Mouse (Mus musculus) gastrocnemius, postnatal 25 days (tissue): Measurements from ENCODE around the gene Adm. TPM values are rescaled to one million over a fixed set of nuclear protein-coding genes. Genes with fewer than 3 reads are reported as not detected.
"Not testable (repeated sequence)": the region's sequence is repeated elsewhere in the genome, so short reads cannot be mapped to it uniquely, and the experiment has no call there.

Experiments used
- DNase-seq: peaks from one replicate; pipeline ENCODE4 v3.0.0; 2022
- total RNA-seq, 2 experiments: library from RNA; stranded (reverse); gene quantifications; 1 replicate in 1 of 2; 2 replicates in 1 of 2; pipeline ENCODE4 v1.2.3; 2021

The Adm gene
- total RNA-seq, 2 experiments from 2014 or later: 3.1 to 3.4 TPM

GRCm38 (mm10) chr7:110628611-110629354 lies 1.3 kb downstream of the Adm start:
- DNase-seq: peak; percentile 58

GRCm38 (mm10) chr7:110629892-110630666 lies 2.6 kb downstream of the Adm start:
- DNase-seq: peak; percentile 78

DNA sequence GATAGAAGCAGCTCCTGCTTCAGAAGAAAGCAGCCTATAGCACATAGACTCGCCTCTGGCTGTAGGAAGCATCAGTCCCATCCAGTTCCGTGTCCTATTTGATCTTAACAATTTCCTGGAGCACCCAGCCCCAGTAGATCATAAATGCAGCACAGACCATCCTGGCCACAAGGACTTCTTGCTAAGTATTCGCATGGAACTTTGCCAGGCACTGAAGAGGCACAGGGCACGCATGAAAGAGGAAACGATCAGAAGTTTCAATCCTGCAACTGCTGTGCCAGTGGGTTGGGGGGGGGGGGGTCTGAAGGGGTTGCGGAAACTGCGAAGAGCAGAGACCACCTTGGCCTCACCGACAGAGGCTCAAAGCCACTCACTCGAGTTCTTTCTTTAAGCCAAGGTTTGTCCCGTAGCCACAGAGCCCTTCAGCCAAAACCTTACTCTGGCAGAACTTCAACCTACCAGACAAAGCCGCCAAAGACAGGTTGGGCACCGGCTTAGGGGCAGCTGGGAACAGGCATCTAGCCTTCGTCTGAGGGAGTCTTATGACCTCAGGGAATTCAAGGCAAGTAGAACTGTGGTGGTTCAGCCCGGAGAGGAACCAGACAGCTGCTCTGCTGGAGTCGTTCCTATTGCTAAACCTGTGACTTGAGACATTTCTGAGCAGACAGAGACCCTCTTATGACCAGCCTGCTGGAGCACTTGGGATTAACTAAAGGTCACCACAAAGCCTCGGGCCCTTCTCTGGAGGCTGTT lies 3.9 kb downstream of the Adm start:
- no peak for DNase-seq

- no peak for DNase-seq
These were observed 8.5 kb downstream of the Adm start for GRCm38 (mm10) chr7:110635929-110636328.

DNA sequence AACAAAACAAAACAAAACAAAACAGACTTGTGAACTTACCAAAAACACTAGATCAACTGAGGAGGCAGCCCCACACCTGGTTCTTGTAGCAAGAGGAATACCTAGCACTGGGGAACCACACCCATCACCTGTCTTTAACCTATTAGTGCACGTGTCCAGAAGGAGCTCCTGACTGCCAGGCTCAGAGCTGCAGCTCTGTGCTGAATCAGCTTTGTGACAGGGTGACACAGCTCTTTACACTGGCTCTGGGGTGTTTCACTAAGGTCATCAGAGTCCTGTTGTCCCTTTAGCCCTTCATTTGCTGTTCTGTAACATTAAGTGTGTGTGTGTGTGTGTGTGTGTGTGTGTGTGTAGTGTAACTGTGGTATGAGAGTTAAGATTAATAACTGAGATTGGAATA lies 9.1 kb downstream of the Adm start:
- no peak for DNase-seq

DNA sequence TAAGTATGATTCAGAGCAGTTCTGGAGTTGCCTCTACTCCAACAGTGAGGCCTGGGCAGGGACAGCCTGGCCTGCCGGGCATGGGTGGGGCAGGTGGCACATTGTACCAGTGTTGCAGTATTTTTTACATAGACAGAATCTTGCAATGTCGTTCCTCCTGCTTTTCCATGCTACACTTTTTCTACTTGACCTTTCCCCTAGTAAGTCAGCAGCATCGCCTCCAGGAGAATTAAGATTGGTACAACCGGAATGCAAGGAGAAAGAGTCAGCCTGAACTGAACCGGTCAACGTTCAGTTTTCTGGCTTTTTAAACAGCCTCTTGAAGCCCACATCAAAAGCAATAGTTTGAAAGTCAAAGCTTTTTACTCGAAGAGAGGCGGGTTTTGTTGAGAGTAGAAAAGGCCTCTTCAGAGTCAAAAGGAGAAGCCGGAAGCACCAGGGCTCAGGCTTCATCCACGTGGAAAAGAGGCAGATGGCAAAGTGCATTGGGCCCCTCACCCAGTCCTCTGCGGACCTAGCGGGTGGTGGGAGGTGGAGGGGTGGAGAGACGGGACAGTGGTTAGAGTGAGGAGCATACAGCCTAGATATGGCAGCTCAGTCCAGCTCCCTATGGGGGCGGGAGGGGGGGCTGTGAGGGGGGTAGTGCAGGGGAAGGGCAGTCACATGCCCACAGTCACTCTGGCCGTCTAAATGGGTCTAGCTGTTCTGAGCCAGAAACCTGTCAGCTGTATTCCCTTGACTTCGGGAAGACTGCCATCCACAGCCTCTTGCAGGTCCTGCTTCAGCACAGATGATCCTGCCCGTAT lies 11.0 kb downstream of the Adm start:
- no peak for DNase-seq

GRCm38 (mm10) chr7:110639291-110639915 lies 11.9 kb downstream of the Adm start:
- DNase-seq: no peak

- DNase-seq: not testable (repeated sequence)
These were observed 12.5 kb downstream of the Adm start for GRCm38 (mm10) chr7:110639958-110640357.

- no peak for DNase-seq
These were observed 17.9 kb downstream of the Adm start for GRCm38 (mm10) chr7:110645311-110645710.

GRCm38 (mm10) chr7:110645859-110646258 lies 18.4 kb downstream of the Adm start:
- DNase-seq: no peak

DNA sequence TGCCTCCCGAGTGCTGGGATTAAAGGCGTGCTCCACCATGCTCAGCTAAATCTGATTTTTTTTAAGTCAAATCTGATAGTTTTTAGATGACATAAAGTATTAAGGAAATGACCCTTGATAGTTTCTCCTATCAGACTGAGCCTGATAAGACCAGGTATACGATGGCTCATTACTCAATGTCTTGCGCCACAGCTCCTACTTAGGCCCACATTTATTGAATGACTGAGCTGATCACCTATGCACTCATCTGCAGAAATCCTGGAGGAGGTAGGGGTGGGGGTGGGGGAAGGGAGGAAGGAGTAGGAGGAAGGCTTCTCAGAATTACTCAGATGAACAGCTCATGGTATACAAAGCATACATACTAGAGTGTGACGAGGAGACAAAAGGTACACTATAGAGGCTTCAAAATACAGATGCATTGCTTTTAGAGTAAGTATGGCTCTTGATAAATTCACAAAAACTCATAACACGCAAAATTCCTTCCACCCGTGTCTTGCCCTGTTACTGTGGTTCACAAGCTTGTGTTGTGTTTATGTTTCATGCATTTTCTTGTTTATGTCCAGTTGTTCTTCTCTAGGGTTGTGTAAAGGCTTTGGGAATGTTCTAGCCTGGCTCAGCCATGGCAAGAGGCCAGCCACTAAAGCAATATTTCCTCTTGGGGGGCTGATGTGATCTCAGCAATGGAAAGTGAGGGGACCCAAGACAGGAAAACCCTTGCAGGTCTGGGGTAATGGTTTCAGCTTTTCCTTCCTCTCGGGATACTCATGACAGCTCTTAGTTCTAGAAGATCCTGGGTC lies 19.3 kb downstream of the Adm start:
- no peak for DNase-seq

- no peak for DNase-seq
These were observed 20.3 kb downstream of the Adm start for GRCm38 (mm10) chr7:110647559-110648454.

DNA sequence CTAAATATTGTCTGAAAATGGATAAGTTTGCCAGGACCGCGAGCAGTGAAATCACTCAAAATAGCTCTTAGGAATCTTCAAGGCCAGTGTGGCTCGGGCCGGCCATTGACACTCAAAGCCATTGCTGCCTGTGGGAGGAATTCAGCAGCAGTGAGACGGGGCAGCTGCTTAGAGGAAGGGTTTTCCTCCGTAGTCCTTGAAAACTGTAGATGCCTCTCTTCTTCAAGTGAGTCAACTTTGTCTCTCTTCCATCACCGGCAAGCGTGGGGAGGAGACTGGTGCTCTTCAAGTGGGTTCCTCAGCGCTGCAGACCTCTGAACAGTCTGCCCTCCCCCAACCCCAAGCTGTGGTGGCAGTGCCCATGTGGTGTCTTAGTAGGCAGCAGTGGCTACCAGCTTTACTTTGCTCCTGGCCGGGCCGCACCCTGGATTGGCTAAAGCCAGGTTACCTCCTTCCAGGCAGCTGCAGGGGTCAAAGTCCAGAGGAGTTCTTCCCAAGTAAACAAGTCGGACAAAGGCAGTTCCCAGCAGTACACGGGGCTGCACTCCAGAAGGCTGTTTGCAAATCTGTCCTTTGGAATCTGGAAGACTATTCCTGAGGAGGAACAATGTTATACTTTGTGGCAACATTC lies 21.1 kb downstream of the Adm start:
- peak; percentile 50 for DNase-seq

DNA sequence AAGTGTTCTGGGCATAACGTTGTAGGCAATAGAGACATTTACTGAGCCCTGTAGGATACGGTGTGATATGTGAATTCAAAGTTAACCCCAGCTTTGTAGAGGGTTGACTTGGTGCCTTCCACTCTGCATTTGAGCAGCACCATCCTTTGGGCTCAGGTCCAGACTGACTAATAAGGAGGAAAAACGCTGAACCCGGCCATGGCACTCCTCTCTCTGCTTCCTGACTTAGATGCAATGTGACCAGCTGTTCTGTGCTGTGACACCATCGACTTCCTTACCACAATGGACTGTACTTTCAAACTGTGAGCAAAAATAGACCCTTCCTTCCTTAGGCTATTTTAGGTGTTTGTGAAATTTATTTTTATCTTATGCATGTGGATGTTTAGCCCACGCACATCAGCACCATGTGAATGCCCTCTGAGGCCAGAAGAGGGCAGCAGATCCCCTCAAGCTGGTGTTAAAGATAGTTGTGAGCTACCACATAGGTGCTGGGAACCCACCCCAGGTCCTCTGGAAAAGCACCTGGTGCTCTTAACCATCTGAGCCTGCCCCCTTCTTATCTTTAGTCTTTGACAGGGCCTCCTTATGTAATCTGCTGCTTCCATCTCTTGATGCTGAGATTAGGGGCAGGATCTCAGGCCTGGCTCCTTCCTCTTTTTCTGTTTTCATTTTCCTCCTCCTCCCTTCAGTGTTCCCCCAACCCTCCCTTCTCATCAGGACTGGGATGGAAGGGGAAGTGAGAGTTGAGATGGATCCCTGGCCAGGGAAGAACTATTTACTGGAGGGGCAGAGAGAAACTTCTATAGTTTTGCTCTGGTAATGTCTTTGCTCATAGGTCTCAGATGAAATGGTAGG lies 21.9 kb downstream of the Adm start:
- no peak for DNase-seq

GRCm38 (mm10) chr7:110650491-110650890 lies 23.0 kb downstream of the Adm start:
- DNase-seq: no peak

DNA sequence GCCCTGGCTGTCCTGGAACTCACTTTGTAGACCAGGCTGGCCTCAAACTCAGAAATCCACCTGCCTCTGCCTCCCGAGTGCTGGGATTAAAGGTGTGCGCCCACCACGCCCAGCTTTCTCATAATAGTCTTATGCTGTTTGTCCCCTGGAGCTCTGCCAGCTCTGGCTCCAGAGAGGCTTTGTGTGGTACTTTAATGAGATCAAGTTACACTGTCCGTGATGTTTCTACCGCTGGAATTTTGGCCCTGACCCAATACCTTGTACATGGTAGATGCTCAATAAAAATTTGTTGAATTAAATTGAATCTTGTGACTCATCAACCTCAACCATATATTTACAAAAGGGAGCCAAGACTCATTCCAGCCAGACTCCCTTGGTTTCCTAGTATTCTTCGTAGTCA lies 23.6 kb downstream of the Adm start:
- no peak for DNase-seq

- no peak for DNase-seq
These were observed 27.8 kb downstream of the Adm start for GRCm38 (mm10) chr7:110655230-110655629.

DNA sequence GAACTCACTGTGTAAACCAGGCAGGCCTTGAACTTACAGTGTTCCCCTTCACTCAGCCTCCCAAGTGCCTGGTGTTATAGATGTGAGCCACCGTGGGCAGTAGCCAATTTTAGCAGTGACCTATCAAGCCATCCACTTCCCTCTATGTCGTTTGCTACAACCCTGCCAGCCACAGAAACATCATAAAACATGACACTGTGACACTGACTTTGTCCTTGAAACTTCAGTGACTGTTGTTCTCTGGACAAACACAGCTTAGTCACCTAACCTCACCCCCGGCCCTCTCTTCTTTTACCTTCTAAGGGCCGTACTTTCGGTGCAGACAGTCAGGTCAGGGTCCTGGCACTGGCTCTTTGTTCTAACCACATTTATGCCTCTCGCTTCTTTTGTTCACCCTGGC lies 28.5 kb downstream of the Adm start:
- no peak for DNase-seq
